Mouse (Mus musculus): Measurements from ENCODE around the gene Fbxl17.
A peak's percentile ranks its signal among the peaks of the same experiment; 100 is the strongest.

Fbxl17 gene

GRCm38 (mm10) chr17:63326227-63326626 is 173.6 kb downstream of the Fbxl17 start:
- DNase-seq: no peak

DNA sequence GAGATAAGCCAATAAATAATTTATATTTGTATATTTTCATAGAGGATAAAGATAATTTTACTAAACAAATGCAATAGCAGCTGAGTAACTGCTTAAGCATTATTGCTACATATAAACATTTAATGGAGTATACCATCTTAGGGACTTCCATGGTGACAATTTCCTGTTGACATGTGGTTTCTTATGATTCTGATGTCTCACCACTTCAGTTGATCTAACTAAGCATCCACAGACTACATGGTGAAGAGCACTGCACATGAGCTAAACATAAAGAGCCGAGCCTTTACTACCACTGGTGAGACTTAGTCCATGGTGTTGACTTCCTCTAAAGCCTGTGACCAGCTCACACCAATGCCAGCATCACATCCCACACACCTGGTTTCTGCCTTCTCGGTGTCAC is 175.1 kb downstream of the Fbxl17 start:
- DNase-seq: no peak

- peak; percentile 75 for DNase-seq
Measured at GRCm38 (mm10) chr17:63324039-63324438, 175.8 kb downstream of the Fbxl17 start.

DNA sequence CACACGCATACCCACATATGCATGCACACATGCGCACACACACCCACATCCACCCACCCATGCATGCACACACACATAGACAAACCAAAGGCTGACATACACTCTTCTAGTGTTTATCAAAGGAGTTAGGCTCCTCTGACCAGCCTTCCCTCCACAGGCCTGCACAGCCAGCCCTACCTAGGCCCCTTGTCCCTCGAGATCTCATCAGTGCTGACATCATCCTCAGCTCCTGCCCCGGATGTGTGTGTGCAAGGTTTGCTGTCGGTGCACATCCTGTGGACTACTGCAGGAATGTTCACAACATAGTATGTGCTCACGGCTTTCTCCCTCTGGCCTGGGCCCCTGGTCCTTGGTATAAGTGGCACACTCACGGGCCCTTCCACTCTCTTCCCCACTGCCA is 177.0 kb downstream of the Fbxl17 start:
- DNase-seq: no peak

DNA sequence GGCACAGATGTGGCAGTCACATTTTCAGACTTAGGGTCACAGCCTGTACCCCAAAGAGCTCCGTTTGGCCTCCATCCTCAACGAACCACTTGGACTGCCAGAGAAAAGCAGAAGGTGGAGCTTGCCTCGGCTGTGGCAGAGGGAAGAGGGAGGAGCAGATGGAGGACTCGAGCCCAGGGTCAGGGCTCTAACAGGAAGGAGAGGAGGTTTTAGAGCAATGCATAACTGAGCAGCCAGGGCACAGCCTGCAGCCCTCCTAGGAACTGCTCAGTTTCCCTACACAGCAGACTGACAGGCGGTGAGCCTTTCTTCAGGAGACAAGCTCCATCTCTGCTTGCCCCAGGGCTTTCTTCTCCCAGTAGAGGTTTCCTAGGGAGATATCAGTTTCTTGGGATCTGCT is 178.5 kb downstream of the Fbxl17 start:
- DNase-seq: no peak

DNA sequence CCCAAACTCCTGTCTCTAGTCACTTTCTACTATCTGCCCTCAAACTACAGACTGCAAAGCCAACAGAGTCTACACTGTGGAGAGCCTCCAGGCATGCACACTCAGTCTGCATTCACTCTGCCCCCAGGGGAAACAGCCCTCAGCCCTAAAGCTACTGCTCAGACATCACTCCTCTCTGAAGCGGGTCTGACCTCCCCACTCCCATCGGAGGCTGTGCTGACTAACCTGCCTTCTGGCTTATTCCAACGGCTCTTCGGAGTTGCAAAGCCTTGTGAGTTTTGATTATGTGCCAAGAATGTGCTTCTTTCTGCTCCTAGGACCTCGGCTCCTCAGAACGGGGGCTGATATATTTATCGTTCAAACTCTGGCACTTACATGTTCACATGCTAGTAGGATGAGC is 182.3 kb downstream of the Fbxl17 start:
- no peak for DNase-seq

DNA sequence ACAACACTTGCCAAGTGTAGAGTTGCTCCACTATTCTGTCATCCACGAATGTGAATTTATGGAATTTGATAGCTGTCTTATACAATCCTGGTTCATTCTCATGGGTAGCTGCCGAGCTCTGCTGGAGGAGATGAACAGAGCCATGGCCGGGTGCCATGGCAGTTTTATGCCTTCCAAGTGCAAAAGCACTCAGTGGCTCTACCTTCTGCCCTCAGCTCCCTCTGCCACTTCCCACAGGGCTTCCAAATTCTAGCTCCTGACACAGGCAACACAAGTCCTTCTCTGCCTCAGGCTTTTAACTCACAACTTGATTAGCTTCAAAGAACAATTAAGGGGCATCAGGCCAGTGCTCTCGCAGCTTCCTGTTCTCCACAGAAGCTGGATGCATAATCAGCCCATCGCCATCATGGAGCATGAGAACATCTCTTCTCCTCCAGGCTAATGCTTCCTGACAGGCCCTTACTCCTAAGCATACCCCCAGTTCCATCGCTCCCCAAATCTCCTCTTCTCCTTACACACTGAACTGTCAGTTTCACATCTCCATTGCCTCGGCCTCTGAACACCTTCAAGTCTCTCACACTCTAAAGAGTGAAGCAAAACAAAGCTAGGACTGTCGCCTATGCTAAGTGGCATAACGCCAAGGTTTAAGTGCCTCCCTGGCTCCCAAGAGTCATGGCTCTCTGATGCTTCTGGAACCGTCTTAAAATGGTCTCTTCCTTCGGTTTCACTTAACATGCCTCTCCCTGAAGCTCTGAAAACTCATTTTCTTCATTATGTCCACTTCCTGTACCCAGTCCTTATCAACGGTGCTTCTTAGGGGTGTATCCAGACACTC is 184.0 kb downstream of the Fbxl17 start:
- peak; percentile 20 for DNase-seq

GRCm38 (mm10) chr17:63312804-63313203 is 187.0 kb downstream of the Fbxl17 start:
- DNase-seq: no peak

- DNase-seq: no peak
Measured at GRCm38 (mm10) chr17:63312330-63312729, 187.5 kb downstream of the Fbxl17 start.

GRCm38 (mm10) chr17:63311613-63312012 is 188.2 kb downstream of the Fbxl17 start:
- no peak for DNase-seq

- no peak for DNase-seq
Measured at GRCm38 (mm10) chr17:63310021-63310420, 189.8 kb downstream of the Fbxl17 start.

GRCm38 (mm10) chr17:63303862-63304261 is 196.0 kb downstream of the Fbxl17 start:
- DNase-seq: no peak

DNA sequence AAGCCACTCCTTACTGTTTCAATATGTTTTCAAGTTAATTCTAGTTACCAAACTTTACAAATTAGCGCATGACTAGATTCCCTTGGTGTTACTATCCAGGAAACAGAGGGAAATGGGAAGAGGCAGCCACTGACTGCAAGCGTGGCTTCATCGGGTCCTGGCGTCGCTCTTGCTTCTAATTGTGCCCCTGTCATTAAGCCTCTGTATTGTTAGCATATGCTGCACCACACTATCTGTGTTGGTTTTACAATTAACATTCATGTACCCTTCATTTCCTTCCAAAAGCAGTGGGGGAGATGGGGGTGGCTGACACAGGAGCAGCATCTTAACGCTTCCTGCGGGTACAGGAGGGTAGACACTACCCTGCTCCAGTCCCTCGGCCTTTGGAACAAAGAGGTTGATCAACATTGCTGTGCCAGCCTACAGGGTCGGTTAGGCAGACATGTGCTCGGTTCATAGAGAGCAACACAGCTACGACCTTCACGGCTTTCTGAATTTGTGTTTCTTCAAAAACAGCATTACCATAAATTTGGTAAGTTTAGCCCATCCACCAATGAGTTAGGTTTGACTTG is 197.9 kb downstream of the Fbxl17 start:
- DNase-seq: no peak

DNA sequence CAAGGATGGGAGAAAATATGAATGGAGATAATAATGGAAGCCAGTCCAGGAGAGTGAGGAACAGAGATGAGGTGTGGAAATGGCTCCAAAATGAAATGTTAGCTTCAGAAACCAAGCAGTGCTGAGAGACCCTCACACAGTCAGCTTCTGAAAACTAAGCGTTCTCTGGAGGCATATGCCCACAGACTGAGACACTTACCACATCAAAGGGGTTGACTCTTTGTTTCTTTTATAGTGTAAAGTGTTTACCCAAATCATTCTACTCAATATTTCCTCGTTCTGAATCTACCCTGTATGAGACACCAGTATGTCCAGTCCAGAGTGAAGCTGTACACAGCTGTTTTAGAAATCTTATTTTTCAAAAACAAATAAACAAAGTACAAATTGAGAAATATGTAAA is 204.3 kb downstream of the Fbxl17 start:
- DNase-seq: no peak

DNA sequence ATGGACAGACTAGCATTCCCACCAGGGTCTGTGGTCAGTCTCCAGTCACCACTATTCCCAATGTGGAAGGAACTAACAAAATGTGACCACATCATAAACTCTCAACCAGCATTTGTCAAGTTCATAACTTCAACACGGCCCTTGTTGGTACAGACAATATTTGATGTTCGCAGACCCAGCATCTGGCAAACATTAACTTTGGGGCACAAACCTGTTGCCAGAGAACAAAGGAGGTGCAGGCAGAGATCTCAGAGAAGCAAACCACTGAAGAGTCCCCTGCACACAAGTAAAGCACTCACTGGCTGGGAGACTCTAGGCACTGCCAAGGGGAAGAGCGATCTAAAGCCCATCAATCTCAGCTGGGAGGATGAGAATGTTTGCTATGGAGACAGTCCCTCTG is 204.9 kb downstream of the Fbxl17 start:
- DNase-seq: no peak

GRCm38 (mm10) chr17:63293979-63294378 is 205.8 kb downstream of the Fbxl17 start:
- no peak for DNase-seq

GRCm38 (mm10) chr17:63289317-63289913 is 210.4 kb downstream of the Fbxl17 start:
- peak; percentile 38 for DNase-seq

DNA sequence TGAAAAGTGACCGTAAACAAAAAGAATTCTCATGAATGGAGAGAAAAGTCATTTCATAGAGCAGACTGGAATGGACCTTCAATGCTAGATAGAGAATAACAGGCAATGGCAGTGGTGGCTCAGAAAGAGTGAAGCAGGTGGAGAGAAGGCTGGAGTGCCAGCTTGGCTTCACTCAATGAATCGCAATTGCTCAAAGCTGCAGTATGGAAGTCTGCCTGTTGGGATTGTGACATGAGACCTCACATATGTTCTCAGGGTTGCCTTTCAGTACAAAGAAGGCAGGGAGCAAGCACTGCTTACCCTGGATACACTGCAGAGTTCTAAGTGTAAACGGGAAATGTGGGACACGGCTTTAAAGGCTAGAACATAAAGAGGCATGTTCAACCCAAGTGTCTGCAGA is 211.0 kb downstream of the Fbxl17 start:
- no peak for DNase-seq

DNA sequence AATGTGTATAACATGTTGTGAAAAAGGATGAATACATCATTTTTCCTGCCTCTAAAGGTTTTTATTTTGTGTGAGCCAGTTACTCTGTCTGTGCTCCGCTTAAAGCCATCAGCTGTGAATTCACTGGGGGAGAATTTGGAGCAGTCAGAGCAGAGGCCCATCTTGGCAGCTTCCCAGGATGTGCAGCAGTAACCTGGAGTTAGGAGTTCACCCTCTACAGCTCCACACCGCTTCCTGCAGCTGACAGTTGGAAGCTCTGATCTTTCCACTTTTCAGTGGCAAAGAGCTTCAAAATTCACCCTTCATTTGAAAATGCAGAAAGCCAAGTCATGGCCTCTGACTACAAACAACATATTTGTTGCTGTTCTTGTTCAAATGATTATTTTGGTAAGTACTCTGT is 212.4 kb downstream of the Fbxl17 start:
- peak; percentile 27 for DNase-seq

DNA sequence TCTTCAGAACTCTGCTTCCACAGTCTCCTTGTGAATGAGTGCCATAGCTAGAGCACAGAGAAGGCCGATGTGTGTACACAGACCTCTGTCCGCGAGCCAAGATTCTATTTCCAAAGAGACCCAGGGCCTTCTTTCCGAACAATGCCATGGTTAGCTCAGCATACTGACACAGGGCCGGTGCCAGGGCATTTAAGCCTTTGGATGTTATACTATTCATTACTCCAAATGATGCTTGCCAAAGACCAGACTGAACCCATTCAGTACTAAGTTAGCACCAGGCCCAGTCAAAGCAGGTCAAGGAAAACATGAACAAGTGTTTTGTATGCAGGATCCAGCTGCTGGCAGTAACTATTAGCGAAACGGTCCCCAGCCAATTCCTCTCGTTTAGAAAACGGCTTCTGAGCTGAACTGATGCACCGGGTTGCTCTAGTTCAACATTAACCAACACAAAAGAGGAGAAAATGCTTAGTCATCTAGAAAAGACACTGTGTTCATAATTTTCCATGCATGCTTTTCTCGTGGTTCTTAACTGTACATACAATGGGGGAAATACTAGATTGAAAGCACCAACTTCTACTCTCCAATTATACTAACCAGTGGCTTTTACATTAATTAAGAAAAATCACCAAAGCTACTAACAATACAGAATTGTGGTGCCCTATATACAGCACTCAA is 214.4 kb downstream of the Fbxl17 start:
- DNase-seq: peak; percentile 61

GRCm38 (mm10) chr17:63284074-63284473 is 215.7 kb downstream of the Fbxl17 start:
- DNase-seq: no peak

DNA sequence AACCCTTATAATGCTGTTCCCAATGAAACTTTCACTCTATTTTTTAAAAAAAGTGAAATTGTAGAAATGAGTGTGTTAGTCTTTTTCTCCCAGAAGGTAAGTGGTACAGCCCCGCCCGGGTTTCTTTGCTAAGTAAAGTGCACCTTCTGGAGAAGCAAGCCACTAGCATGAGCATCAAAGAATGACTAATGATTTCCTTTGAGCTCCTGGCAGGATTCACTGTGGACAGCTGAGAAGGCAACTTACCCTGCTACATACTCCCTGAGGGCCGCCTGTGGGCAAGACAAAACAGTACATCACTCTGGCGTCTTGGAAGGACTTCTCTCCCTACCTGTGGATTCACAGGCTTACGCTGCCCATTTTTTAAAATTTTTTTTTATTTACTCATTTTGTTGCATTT is 217.8 kb downstream of the Fbxl17 start:
- no peak for DNase-seq

- no peak for DNase-seq
Measured at GRCm38 (mm10) chr17:63280990-63281389, 218.8 kb downstream of the Fbxl17 start.

DNA sequence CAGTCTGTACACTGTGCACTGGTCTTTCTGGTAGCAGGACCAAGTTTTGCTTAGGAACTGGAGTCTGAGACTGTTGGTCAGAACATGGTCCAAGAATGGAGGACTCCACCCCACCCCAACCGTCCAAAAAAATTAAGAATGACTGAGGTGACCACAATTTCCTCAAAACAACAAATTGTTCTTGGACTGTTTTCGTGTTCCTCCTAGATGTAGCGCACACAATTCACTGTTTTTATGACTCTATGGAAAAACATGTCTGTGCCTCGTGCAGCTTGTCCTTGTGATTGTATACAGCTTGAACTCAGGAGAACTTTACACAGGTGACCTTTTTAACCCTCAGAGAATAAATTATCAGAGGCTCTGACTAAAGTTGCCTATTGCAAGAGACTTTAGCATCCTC is 220.7 kb downstream of the Fbxl17 start:
- no peak for DNase-seq
